Mouse (Mus musculus): ENCODE data around the gene Cdca5. TPM values are rescaled to one million over a fixed set of nuclear protein-coding genes. Genes with fewer than 3 reads are reported as not detected.
"Not testable (repeated sequence)": the region's sequence is repeated elsewhere in the genome, so short reads cannot be mapped to it uniquely, and the experiment has no call there.

Gene Cdca5
- polyA plus RNA-seq, 1 experiment: not detected

DNA sequence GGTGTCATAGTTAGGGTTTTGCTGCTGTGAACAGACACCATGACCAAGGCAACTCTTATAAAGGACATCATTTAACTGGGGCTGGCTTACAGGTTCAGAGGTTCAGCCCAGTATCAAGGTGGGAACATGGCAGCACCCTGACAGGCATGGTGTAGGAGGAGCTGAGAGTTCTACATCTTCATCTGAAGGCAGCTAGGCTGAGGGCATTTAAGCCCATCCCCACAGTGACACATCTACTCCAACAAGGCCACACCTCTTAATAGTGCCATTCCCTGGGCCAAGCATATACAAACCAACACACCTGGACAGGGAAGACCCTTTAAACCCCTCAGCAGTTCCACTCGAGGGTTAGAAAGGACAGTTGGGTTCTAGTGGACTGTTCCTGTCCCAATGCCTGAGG, 48.4 kb downstream of the Cdca5 start:
- not testable (repeated sequence) for H3K4me1 ChIP-seq (ENCODE audit: control insufficient read depth, insufficient read depth, insufficient read length, low read length); H3K4me3 ChIP-seq (ENCODE audit: insufficient read depth, low read depth, low read length); H3K27ac ChIP-seq (replicated peaks; ENCODE audit: low read depth, low read length)

DNA sequence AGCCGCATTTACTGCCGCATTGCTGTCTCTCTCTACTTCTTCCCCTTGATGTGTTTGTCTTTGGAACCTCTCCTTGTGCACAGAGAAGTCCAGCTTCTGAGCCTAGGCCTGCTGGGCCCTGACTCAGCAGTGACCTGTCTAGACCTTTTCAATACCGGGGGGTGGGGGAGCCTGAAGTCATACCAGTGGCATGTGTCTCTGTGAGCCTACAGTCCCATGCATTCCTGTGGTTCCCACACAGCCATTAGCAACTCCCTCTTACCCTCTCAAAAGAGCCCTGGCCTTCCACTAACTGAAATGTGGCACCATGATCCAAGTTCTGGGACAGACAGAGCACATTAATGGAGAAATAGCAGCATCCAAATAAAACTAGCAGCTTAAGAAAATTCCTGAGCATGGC, 51.6 kb downstream of the Cdca5 start:
- Histone ChIP-seq H3K4me1 (ENCODE audit: control insufficient read depth, insufficient read depth, insufficient read length, low read length) (no peaks in the 10 kb centered on the region), H3K27ac (replicated peaks; ENCODE audit: low read depth, low read length) (no peak overlapping the region), H3K4me3 (ENCODE audit: insufficient read depth, low read depth, low read length) (no peak overlapping the region)

DNA sequence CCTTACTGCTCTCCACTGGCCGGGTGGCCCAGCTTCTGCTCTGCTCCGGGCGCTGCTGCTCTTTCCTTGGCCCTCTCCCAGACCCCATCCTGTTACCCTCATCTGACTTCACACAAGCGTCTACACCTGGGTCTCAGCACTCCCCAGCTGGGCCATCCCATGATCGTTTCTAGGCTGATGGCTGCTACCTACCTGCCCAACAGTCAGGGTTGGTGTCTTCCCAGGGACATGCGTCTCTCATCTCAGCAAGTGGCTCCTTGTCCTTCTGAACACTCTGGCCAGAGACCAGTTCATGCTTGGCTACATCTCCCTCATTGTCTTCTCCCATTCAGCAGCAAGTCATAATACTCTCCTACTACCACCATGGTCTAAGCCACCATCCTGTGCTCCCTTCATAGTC, 54.9 kb downstream of the Cdca5 start:
- no peaks in the 10 kb centered on the region for H3K4me1 ChIP-seq (ENCODE audit: control insufficient read depth, insufficient read depth, insufficient read length, low read length)
- peak overlapping the region; percentile 15; the same call in 1 of the 2 replicates for H3K4me3 ChIP-seq (ENCODE audit: insufficient read depth, low read depth, low read length)
- no peak overlapping the region for H3K27ac ChIP-seq (replicated peaks; ENCODE audit: low read depth, low read length)

DNA sequence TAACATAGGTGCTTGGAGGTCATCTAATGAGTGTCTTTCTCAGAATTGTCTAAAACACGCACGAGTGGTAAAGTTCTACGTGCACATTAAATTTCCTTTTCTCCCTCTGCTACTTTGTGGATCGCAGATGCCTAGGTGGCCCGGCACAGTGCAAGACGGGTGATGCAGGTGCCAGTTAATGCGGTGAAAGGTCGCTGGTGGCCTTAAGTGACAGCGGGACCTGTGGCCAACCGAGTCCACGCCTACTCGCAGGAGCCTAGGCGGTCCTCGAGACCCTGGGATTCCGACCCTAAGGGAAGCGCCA, 55.5 kb downstream of the Cdca5 start:
- Histone ChIP-seq H3K4me1 (ENCODE audit: control insufficient read depth, insufficient read depth, insufficient read length, low read length) (no peaks in the 10 kb centered on the region), H3K4me3 (ENCODE audit: insufficient read depth, low read depth, low read length) (peak overlapping the region; percentile 90), H3K27ac (replicated peaks; ENCODE audit: low read depth, low read length) (peak overlapping the region; percentile 92)

DNA sequence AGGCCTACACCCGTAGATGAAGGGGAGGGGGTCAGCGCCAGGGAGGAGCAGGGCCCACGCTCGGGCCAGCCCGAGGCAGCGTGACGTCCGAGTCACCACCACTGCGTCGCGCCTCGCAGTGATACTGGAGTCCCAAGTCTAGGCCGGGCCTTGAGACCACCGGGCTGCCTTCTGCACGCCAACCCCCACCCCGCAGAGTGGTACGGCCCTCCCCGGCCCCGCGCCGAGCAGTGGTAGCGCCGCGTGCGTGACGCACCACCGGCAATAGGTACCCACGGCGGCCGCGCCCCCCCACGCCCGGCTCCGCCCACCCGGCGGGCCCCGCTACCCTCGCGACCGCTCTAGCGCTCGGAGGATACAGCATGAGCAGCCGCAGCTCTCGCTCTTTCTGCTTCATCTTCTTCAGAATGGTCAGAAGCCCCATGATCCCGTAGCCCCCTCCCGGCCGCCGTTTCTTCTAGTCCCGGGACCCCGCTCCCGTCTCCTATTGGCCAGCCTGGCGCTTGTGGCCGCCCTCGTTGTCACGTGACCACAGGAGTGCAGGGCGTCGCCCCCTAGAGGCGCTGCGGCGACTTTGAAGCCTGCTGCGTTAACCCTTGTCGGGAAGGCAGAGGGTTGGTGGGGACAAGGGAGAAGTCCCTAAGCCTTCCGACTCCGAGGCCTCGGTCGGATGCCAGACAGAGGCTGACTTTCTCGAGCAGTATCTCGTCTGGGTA, 56.1 kb downstream of the Cdca5 start, which contains the start of gene Batf2:
Gene Batf2, plus strand, starts transcription at position 306 of the 716 bp plus-strand sequence.
- peak within 1 kb of the TSS; percentile 92 for H3K27ac ChIP-seq (replicated peaks; ENCODE audit: low read depth, low read length)
- H3K4me1 ChIP-seq (ENCODE audit: control insufficient read depth, insufficient read depth, insufficient read length, low read length): no peaks in the 10 kb centered on the region
- H3K4me3 ChIP-seq (ENCODE audit: insufficient read depth, low read depth, low read length): peak within 1 kb of the TSS; percentile 90

DNA sequence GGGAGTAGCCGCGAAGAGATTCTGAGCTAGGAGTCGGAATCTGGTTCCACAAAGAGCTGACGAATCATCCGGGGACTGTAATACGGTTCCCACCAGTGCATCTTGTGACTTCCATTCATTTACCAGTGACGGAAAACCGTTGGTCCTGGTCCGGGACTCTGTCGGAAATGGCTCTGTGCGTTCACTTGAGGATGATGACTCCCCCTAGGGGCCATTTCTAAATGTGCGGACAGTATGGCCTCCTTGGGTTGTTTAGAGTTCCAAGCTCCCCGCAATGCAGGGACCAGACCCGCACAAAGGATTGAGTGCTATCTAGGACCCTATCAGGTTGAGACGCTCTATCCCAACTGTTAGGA, 56.6 kb downstream of the Cdca5 start, which contains the start of gene Arl2:
Gene Arl2, minus strand, starts transcription at position 155 of the 356 bp plus-strand sequence.
- Histone ChIP-seq H3K27ac (replicated peaks; ENCODE audit: low read depth, low read length) (peak within 1 kb of the TSS; percentile 92), H3K4me1 (ENCODE audit: control insufficient read depth, insufficient read depth, insufficient read length, low read length) (no peaks in the 10 kb centered on the region), H3K4me3 (ENCODE audit: insufficient read depth, low read depth, low read length) (peak within 1 kb of the TSS; percentile 90)

Other genes with a start within 250 kb of the Cdca5 start
- 6.6 and 7.0 TPM in 2 replicates for gene Frmd8, start 209.7 kb upstream of the Cdca5 start, polyA plus RNA-seq (2012; ENCODE audit: insufficient read depth, insufficient read length, missing spikeins)
- 2.3 and 2.4 TPM in 2 replicates for gene Slc25a45, start 207.2 kb upstream of the Cdca5 start, polyA plus RNA-seq (2012; ENCODE audit: insufficient read depth, insufficient read length, missing spikeins)
- not detected in 2 replicates for gene Tigd3, start 190.8 kb upstream of the Cdca5 start, polyA plus RNA-seq (2012; ENCODE audit: insufficient read depth, insufficient read length, missing spikeins)
- gene Dpf2, start 172.0 kb upstream of the Cdca5 start, polyA plus RNA-seq (2012; ENCODE audit: insufficient read depth, insufficient read length, missing spikeins): 22.6 and 36.6 TPM in 2 replicates
- 4.0 and 5.4 TPM in 2 replicates for gene Cdc42ep2, start 160.2 kb upstream of the Cdca5 start, polyA plus RNA-seq (2012; ENCODE audit: insufficient read depth, insufficient read length, missing spikeins)
- gene Pola2, start 120.8 kb upstream of the Cdca5 start, polyA plus RNA-seq (2012; ENCODE audit: insufficient read depth, insufficient read length, missing spikeins): 6.5 and 7.0 TPM in 2 replicates
- not detected in 2 replicates for gene Slc22a20, start 98.8 kb upstream of the Cdca5 start, polyA plus RNA-seq (2012; ENCODE audit: insufficient read depth, insufficient read length, missing spikeins)
- gene Capn1, start 69.1 kb upstream of the Cdca5 start, polyA plus RNA-seq (2012; ENCODE audit: insufficient read depth, insufficient read length, missing spikeins): 14.2 and 15.9 TPM in 2 replicates
- 14.8 and 17.4 TPM in 2 replicates for gene Syvn1, start 38.4 kb upstream of the Cdca5 start, polyA plus RNA-seq (2012; ENCODE audit: insufficient read depth, insufficient read length, missing spikeins)
- 53.6 and 56.4 TPM in 2 replicates for gene Mrpl49, start 27.2 kb upstream of the Cdca5 start, polyA plus RNA-seq (2012; ENCODE audit: insufficient read depth, insufficient read length, missing spikeins)
- 701 and 753 TPM in 2 replicates for gene Fau, start 27.1 kb upstream of the Cdca5 start, polyA plus RNA-seq (2012; ENCODE audit: insufficient read depth, insufficient read length, missing spikeins)
- 9.8 and 11.3 TPM in 2 replicates for gene Znhit2, start 23.8 kb upstream of the Cdca5 start, polyA plus RNA-seq (2012; ENCODE audit: insufficient read depth, insufficient read length, missing spikeins)
- gene Tm7sf2, start 16.6 kb upstream of the Cdca5 start, polyA plus RNA-seq (2012; ENCODE audit: insufficient read depth, insufficient read length, missing spikeins): 7.3 and 15.5 TPM in 2 replicates
- gene Vps51, start 7.8 kb upstream of the Cdca5 start, polyA plus RNA-seq (2012; ENCODE audit: insufficient read depth, insufficient read length, missing spikeins): 25.0 and 25.8 TPM in 2 replicates
- not detected in 2 replicates for gene Tmem262, start 5.0 kb upstream of the Cdca5 start, polyA plus RNA-seq (2012; ENCODE audit: insufficient read depth, insufficient read length, missing spikeins)
- not detected in 2 replicates for gene Gm28374, start 2.7 kb upstream of the Cdca5 start, polyA plus RNA-seq (2012; ENCODE audit: insufficient read depth, insufficient read length, missing spikeins)
- 14.0 and 20.5 TPM in 2 replicates for gene Zfpl1, start within 50 bp of the Cdca5 start, polyA plus RNA-seq (2012; ENCODE audit: insufficient read depth, insufficient read length, missing spikeins)
- not detected in 2 replicates for gene AC131692.1, start 9.4 kb downstream of the Cdca5 start, polyA plus RNA-seq (2012; ENCODE audit: insufficient read depth, insufficient read length, missing spikeins)
- gene Naaladl1, start 20.8 kb downstream of the Cdca5 start, polyA plus RNA-seq (2012; ENCODE audit: insufficient read depth, insufficient read length, missing spikeins): not detected in 2 replicates
- gene Sac3d1, start 33.7 kb downstream of the Cdca5 start, polyA plus RNA-seq (2012; ENCODE audit: insufficient read depth, insufficient read length, missing spikeins): 5.7 and 6.8 TPM in 2 replicates
- 13.3 and 13.6 TPM in 2 replicates for gene Snx15, start 43.3 kb downstream of the Cdca5 start, polyA plus RNA-seq (2012; ENCODE audit: insufficient read depth, insufficient read length, missing spikeins)
- gene Batf2, start 56.0 kb downstream of the Cdca5 start, polyA plus RNA-seq (2012; ENCODE audit: insufficient read depth, insufficient read length, missing spikeins): 1.2 TPM in 1 of 2 replicates, not detected in the other
- 45.8 and 62.3 TPM in 2 replicates for gene Arl2, start 56.6 kb downstream of the Cdca5 start, polyA plus RNA-seq (2012; ENCODE audit: insufficient read depth, insufficient read length, missing spikeins)
- gene Majin, start 99.4 kb downstream of the Cdca5 start, polyA plus RNA-seq (2012; ENCODE audit: insufficient read depth, insufficient read length, missing spikeins): not detected in 2 replicates
- gene Gpha2, start 141.4 kb downstream of the Cdca5 start, polyA plus RNA-seq (2012; ENCODE audit: insufficient read depth, insufficient read length, missing spikeins): not detected in 2 replicates
- 33.0 and 41.3 TPM in 2 replicates for gene Ppp2r5b, start 150.9 kb downstream of the Cdca5 start, polyA plus RNA-seq (2012; ENCODE audit: insufficient read depth, insufficient read length, missing spikeins)
- gene Atg2a, start 156.7 kb downstream of the Cdca5 start, polyA plus RNA-seq (2012; ENCODE audit: insufficient read depth, insufficient read length, missing spikeins): 9.6 and 9.9 TPM in 2 replicates
- gene Ehd1, start 191.7 kb downstream of the Cdca5 start, polyA plus RNA-seq (2012; ENCODE audit: insufficient read depth, insufficient read length, missing spikeins): 39.6 and 42.8 TPM in 2 replicates
- 2.5 and 2.8 TPM in 2 replicates for gene Cdc42bpg, start 221.5 kb downstream of the Cdca5 start, polyA plus RNA-seq (2012; ENCODE audit: insufficient read depth, insufficient read length, missing spikeins)
- 13.9 and 22.2 TPM in 2 replicates for gene Men1, start 250.0 kb downstream of the Cdca5 start, polyA plus RNA-seq (2012; ENCODE audit: insufficient read depth, insufficient read length, missing spikeins)

All from brown adipose tissue, adult 24 weeks (tissue).